Mouse (Mus musculus): ENCODE results near the gene Vps8. TPM values are rescaled to one million over a fixed set of nuclear protein-coding genes. Genes with fewer than 3 reads are reported as not detected.
A peak's percentile ranks its signal among the peaks of the same experiment; 100 is the strongest.

Gene Vps8
- polyA plus RNA-seq, 1 experiment from 2014 or later: 14.3 TPM

GRCm38 (mm10) chr16:21569952-21570351, 147.0 kb downstream of the Vps8 start:
- Histone ChIP-seq H3K4me3 (no peak overlapping the region), H3K27ac (no peak overlapping the region), H3K9me3 (no peaks in the 10 kb centered on the region), H3K9ac (no peak overlapping the region), H3K36me3 (peaks cover 4% of the 10 kb centered on the region), H3K4me2 (replicated peaks) (no peak overlapping the region), H3K4me1 (0 out of 2 replicates have a peak, but pooled peaks cover 3% of the 10 kb centered on the region), H3K27me3 (no peaks in the 10 kb centered on the region)
- no peak for ATAC-seq (ENCODE audit: low FRiP score, low read depth)
- WGBS: 61% methylated on average over 7 of the region's 7 CpGs

- no peaks in the 10 kb centered on the region for H3K9me3 ChIP-seq
- 0 out of 2 replicates have a peak, but pooled peaks cover 3% of the 10 kb centered on the region for H3K4me1 ChIP-seq
- H3K36me3 ChIP-seq: no peaks in the 10 kb centered on the region
- H3K9ac ChIP-seq: no peak overlapping the region
- 95% methylated on average over 5 of the region's 5 CpGs for WGBS
- H3K27ac ChIP-seq: no peak overlapping the region
- ATAC-seq (ENCODE audit: low FRiP score, low read depth): no peak
- H3K4me3 ChIP-seq: no peak overlapping the region
- H3K4me2 ChIP-seq (replicated peaks): no peak overlapping the region
- no peaks in the 10 kb centered on the region for H3K27me3 ChIP-seq
These were observed 147.9 kb downstream of the Vps8 start for GRCm38 (mm10) chr16:21570786-21571185.

DNA sequence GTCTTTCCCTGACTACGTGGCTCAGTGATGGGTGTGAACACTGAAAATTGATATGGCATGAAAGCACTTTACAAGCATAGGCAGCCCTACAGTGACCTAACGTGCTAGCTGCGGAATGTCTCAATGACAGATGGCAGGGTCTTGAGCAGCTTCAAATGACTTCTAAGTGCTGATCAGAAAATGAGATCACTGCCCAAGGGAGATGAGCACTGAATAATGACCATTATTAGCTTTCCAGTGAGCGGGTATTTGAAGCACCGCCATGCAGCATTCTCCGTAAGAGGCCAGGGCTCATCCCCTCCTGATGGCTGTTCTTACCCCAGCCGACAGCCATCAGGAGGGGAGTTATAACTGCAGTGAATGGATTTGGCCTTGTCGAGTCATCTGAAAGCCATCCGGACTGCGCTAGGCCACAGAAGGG, 153.1 kb downstream of the Vps8 start:
- H3K4me2 ChIP-seq (replicated peaks): no peak overlapping the region
- H3K4me3 ChIP-seq: no peak overlapping the region
- ATAC-seq (ENCODE audit: low FRiP score, low read depth): no peak
- no peak overlapping the region for H3K27ac ChIP-seq
- H3K27me3 ChIP-seq: no peaks in the 10 kb centered on the region
- H3K9me3 ChIP-seq: no peaks in the 10 kb centered on the region
- no peaks in the 10 kb centered on the region for H3K36me3 ChIP-seq
- 52% methylated on average over 10 of the region's 10 CpGs for WGBS
- no peaks in the 10 kb centered on the region for H3K4me1 ChIP-seq
- H3K9ac ChIP-seq: no peak overlapping the region

- Histone ChIP-seq H3K9ac (no peak overlapping the region), H3K9me3 (no peaks in the 10 kb centered on the region), H3K4me1 (no peaks in the 10 kb centered on the region), H3K27me3 (no peaks in the 10 kb centered on the region), H3K4me2 (replicated peaks) (no peak overlapping the region), H3K27ac (no peak overlapping the region), H3K4me3 (no peak overlapping the region), H3K36me3 (no peaks in the 10 kb centered on the region)
- WGBS: 87% methylated on average over 6 of the region's 6 CpGs
- no peak for ATAC-seq (ENCODE audit: low FRiP score, low read depth)
These were observed 166.2 kb downstream of the Vps8 start for GRCm38 (mm10) chr16:21589110-21589509.

DNA sequence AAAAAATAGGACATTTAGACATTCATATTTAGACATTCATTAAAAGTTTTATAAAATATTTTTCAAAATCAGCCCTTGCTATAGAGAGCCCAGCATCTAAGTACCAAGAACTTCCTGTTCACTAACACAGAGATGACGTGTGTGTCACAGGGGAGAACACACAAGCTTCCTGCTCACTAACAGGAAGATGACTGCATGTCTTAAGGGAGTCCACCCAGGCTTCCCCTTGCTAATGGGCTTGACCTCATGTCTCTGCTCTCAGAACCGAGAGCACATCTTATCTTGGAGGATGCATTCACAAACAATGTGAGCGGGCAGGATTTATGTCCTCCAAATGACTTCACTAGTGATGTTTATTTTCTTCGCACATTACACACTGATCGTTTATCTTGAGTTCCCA, 167.9 kb downstream of the Vps8 start:
- Histone ChIP-seq H3K4me3 (no peak overlapping the region), H3K27me3 (no peaks in the 10 kb centered on the region), H3K4me1 (no peaks in the 10 kb centered on the region), H3K9ac (no peak overlapping the region), H3K27ac (no peak overlapping the region), H3K9me3 (no peaks in the 10 kb centered on the region), H3K4me2 (replicated peaks) (no peak overlapping the region), H3K36me3 (no peaks in the 10 kb centered on the region)
- ATAC-seq (ENCODE audit: low FRiP score, low read depth): no peak
- WGBS: 66% methylated on average over 5 of the region's 5 CpGs

DNA sequence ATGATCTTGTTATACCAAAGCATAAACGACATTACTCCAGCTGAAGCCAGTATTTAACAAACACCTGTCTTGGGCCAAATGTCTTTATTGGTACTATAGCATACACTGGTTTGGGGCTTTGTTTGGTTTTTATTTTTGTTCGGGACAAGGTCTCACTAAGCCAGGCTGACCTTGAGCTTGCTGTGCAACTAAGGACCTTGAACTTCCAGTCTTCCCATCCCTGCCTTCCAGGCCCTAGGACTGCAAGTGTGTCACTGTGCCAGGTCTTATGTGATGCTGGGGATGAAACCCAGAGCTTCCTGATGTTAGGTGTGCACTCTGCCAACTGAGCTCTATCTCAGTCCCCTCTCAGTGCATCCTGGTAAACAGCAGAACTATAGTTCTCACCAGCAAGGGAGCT, 168.6 kb downstream of the Vps8 start:
- no peak for ATAC-seq (ENCODE audit: low FRiP score, low read depth)
- no peaks in the 10 kb centered on the region for H3K27me3 ChIP-seq
- H3K27ac ChIP-seq: no peak overlapping the region
- no peak overlapping the region for H3K4me2 ChIP-seq (replicated peaks)
- H3K9me3 ChIP-seq: no peaks in the 10 kb centered on the region
- H3K4me3 ChIP-seq: no peak overlapping the region
- no peak overlapping the region for H3K9ac ChIP-seq
- no peaks in the 10 kb centered on the region for H3K36me3 ChIP-seq
- WGBS: 83% methylated on average over 2 of the region's 2 CpGs
- no peaks in the 10 kb centered on the region for H3K4me1 ChIP-seq

DNA sequence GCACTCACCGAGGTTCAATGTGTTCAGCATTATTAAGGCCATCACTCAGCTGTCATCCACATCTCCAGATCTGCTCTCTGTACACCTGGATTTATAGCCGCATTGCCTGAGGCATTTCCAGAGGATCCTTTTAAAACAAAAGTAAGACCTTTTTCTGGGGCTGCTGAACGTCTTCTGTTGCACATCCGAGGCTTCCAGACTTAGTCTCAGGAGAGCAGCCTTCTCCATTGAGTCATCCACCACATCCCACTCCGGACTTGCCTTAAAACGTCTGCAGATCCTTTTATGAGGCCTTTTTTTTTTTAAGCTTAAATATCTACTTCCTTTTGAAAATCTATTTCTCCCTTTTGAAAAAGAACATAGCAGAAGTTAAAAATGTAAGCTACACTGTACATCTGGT, 172.6 kb downstream of the Vps8 start:
- 45% methylated on average over 6 of the region's 6 CpGs for WGBS
- ATAC-seq (ENCODE audit: low FRiP score, low read depth): no peak
- no peaks in the 10 kb centered on the region for H3K9me3 ChIP-seq
- H3K27me3 ChIP-seq: no peaks in the 10 kb centered on the region
- no peak overlapping the region for H3K4me3 ChIP-seq
- no peak overlapping the region for H3K27ac ChIP-seq
- H3K4me1 ChIP-seq: no peaks in the 10 kb centered on the region
- no peak overlapping the region for H3K4me2 ChIP-seq (replicated peaks)
- H3K9ac ChIP-seq: no peak overlapping the region
- no peaks in the 10 kb centered on the region for H3K36me3 ChIP-seq

GRCm38 (mm10) chr16:21604354-21604753, 181.4 kb downstream of the Vps8 start:
- no peaks in the 10 kb centered on the region for H3K9me3 ChIP-seq
- no peak overlapping the region for H3K4me2 ChIP-seq (replicated peaks)
- peaks cover 5% of the 10 kb centered on the region; the same call in 1 of the 2 replicates for H3K4me1 ChIP-seq
- no peak overlapping the region for H3K27ac ChIP-seq
- no peak overlapping the region for H3K9ac ChIP-seq
- ATAC-seq (ENCODE audit: low FRiP score, low read depth): no peak
- H3K4me3 ChIP-seq: no peak overlapping the region
- no peaks in the 10 kb centered on the region for H3K27me3 ChIP-seq
- no peaks in the 10 kb centered on the region for H3K36me3 ChIP-seq
- WGBS: 65% methylated on average over 6 of the region's 6 CpGs

DNA sequence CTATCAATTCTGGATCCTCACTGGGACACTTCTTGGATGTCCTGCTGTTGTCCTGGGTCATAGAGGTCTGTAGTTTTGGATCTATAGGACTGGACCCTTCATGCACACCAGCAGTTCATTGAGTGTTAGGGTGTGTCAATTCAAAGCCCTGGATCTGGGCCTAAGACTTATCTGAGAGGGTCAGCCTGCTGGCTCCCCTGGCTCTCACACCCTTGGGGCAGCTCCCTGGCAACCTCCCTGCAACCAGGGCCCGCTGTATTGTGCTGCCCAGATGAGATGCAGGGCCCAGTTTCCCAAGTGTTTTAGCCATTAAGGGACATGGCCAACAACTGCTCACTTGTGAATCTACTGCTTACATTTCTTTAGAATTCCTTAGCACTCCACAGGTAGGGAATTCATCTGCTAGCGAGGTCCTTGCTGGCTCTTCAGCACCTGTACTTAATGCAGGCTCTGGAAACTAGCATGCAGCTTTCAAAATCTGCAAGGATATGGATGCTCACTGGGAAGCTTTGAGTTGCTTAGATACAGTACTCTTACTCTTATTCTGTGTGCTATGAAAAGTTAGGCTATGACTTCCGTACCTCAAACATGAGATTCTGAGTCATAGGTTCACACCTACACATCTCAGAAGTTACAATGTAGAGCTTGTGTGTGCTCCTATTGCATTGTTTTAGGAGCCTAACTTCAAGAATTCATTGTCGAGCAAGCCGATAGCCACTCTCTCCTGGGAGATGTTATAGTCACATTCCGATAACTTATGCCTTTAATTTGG, 183.5 kb downstream of the Vps8 start:
- no peak overlapping the region for H3K9ac ChIP-seq
- 80% methylated on average over 6 of the region's 6 CpGs for WGBS
- no peak for ATAC-seq (ENCODE audit: low FRiP score, low read depth)
- no peaks in the 10 kb centered on the region for H3K27me3 ChIP-seq
- no peak overlapping the region for H3K4me2 ChIP-seq (replicated peaks)
- H3K4me1 ChIP-seq: peaks cover 5% of the 10 kb centered on the region; the same call in 1 of the 2 replicates
- no peak overlapping the region for H3K27ac ChIP-seq
- no peak overlapping the region for H3K4me3 ChIP-seq
- H3K9me3 ChIP-seq: no peaks in the 10 kb centered on the region
- no peaks in the 10 kb centered on the region for H3K36me3 ChIP-seq

DNA sequence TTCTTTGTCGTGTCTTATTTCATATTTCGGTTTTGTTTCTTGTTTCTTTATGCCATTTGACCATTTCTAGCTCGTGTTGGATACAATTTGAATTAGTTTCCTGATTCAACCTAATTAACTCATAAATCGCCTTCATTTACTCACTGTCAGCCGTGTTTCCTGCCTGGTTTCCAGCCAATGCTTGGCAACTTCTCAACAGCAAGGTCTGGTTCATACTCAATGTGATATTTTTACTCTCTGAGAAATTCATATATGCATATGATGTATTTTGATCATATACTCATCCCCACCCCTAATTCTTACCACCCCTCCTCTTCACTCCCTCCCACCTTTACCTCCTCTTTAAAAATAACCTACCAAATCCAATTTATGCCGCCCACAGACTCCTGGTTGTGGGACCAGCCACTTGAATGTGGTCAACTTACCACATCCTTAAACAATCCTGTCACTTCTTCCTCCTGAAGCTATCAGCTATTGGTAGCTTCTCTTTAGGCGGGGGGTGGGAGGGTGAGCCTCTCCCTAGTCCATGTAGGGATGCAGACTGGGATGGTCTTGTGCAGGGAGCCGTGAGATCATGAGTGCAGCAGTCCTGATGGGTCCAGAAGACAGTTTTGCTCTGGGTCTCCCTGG, 184.2 kb downstream of the Vps8 start:
- Histone ChIP-seq H3K9me3 (no peaks in the 10 kb centered on the region), H3K4me3 (no peak overlapping the region), H3K27me3 (no peaks in the 10 kb centered on the region), H3K4me2 (replicated peaks) (no peak overlapping the region), H3K9ac (no peak overlapping the region), H3K27ac (no peak overlapping the region), H3K36me3 (no peaks in the 10 kb centered on the region), H3K4me1 (peaks cover 5% of the 10 kb centered on the region; the same call in 1 of the 2 replicates)
- WGBS: 77% methylated on average over 8 of the region's 8 CpGs
- no peak for ATAC-seq (ENCODE audit: low FRiP score, low read depth)

- no peaks in the 10 kb centered on the region for H3K9me3 ChIP-seq
- H3K27ac ChIP-seq: no peak overlapping the region
- 80% methylated on average over 5 of the region's 5 CpGs for WGBS
- H3K9ac ChIP-seq: no peak overlapping the region
- H3K4me3 ChIP-seq: no peak overlapping the region
- H3K4me1 ChIP-seq: peaks cover 5% of the 10 kb centered on the region; the same call in 1 of the 2 replicates
- ATAC-seq (ENCODE audit: low FRiP score, low read depth): no peak
- H3K27me3 ChIP-seq: no peaks in the 10 kb centered on the region
- no peak overlapping the region for H3K4me2 ChIP-seq (replicated peaks)
- H3K36me3 ChIP-seq: 0 out of 2 replicates have a peak, but pooled peaks cover 3% of the 10 kb centered on the region
These were observed 184.7 kb downstream of the Vps8 start for GRCm38 (mm10) chr16:21607651-21608040.

GRCm38 (mm10) chr16:21608176-21608865, 185.4 kb downstream of the Vps8 start:
- H3K4me1 ChIP-seq: peaks cover 5% of the 10 kb centered on the region; the same call in 1 of the 2 replicates
- no peaks in the 10 kb centered on the region for H3K27me3 ChIP-seq
- WGBS: 66% methylated on average over 10 of the region's 10 CpGs
- no peak overlapping the region for H3K4me2 ChIP-seq (replicated peaks)
- no peak overlapping the region for H3K4me3 ChIP-seq
- H3K9me3 ChIP-seq: no peaks in the 10 kb centered on the region
- H3K27ac ChIP-seq: no peak overlapping the region
- no peak overlapping the region for H3K9ac ChIP-seq
- peak; percentile 54; the same call in 1 of the 2 replicates for ATAC-seq (ENCODE audit: low FRiP score, low read depth)
- H3K36me3 ChIP-seq: 0 out of 2 replicates have a peak, but pooled peaks cover 3% of the 10 kb centered on the region
